Mouse (Mus musculus): Measurements from ENCODE around the gene Zfp605. TPM values are rescaled to one million over a fixed set of nuclear protein-coding genes. Genes with fewer than 3 reads are reported as not detected.

The Zfp605 gene
- total and polyA plus RNA-seq, 2 experiments from 2014 or later: 16.9 to 20.4 TPM

DNA sequence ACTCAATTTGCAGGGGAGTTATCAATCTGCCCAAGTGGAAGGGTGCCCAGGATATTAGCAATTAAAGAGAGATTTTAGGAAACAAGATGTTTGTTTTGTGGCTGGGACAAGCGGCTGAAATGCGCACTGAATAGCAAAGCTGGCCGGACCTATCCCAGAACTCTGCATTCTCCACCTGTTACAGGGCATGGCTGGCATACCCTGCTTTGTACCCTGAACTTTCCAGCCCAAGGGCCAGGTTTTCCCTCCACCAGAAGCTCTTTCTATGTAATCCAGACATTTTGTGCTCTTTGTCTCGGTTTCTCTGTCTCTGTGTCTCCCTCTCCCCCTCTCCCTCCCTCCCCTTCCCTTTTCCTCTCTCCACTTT is 15.1 kb upstream of the Zfp605 start:
- no peaks in the 10 kb centered on the region for H3K9me3 ChIP-seq (ENCODE audit: low read length)
- no peaks in the 10 kb centered on the region for H3K36me3 ChIP-seq (ENCODE audit: insufficient read depth)
- H3K4me2 ChIP-seq (ENCODE audit: low read depth): peak overlapping the region; percentile 90
- no peak for TF ChIP-seq CTCF (IDR thresholded peaks at IDR 0.05; ENCODE audit: low read depth)
- no peaks in the 10 kb centered on the region for H3K27me3 ChIP-seq (ENCODE audit: insufficient read depth, low read length)
- WGBS: 2% methylated on average over 4 of the region's 4 CpGs
- H3K4me3 ChIP-seq (ENCODE audit: low read depth, low read length): peak overlapping the region; percentile 52
- no peak for DNase-seq
- H3K27ac ChIP-seq (ENCODE audit: low read depth, low read length): 0 out of 2 replicates have a peak overlapping the region, but pooled peaks have one; percentile 21
- H3K4me1 ChIP-seq (ENCODE audit: insufficient read depth): 0 out of 2 replicates have a peak, but pooled peaks cover 4% of the 10 kb centered on the region
- no peak; the same call in 1 of the 2 replicates for ATAC-seq
- peak overlapping the region; percentile 54 for H3K9ac ChIP-seq

DNA sequence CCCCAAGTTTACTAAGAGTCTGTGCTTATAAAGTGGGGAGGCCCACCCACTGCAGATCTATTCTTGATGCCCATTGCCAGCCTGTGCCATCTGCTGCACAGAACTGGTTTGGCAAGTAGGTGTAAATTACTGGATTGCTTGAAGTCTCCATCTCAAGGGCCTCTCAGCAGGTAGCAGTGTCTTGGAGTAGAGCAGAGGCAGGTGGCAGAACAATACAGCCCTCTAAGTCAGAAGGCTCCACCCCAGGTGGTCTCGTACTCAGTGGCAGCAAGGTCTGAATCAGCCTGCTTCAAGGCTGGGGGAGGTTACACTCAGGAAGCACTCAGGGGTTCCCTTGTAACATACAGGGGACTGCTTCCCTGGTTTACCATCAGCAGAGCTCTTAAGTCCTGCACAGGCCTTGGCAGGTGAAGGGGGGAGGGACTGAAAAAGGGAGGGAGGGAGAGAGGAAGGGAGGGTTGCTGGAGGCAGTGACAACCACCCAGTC is 10.9 kb upstream of the Zfp605 start:
- no peak overlapping the region for H3K4me2 ChIP-seq (ENCODE audit: low read depth)
- peaks cover 10% of the 10 kb centered on the region for H3K4me1 ChIP-seq (ENCODE audit: insufficient read depth)
- 21% methylated on average over 1 of the region's 1 CpGs for WGBS
- H3K4me3 ChIP-seq (ENCODE audit: low read depth, low read length): no peak overlapping the region
- DNase-seq: no peak
- no peak for TF ChIP-seq CTCF (IDR thresholded peaks at IDR 0.05; ENCODE audit: low read depth)
- H3K27me3 ChIP-seq (ENCODE audit: insufficient read depth, low read length): no peaks in the 10 kb centered on the region
- peaks cover 17% of the 10 kb centered on the region for H3K36me3 ChIP-seq (ENCODE audit: insufficient read depth)
- H3K9ac ChIP-seq: no peak overlapping the region
- no peak for ATAC-seq
- no peaks in the 10 kb centered on the region for H3K9me3 ChIP-seq (ENCODE audit: low read length)
- H3K27ac ChIP-seq (ENCODE audit: low read depth, low read length): no peak overlapping the region

DNA sequence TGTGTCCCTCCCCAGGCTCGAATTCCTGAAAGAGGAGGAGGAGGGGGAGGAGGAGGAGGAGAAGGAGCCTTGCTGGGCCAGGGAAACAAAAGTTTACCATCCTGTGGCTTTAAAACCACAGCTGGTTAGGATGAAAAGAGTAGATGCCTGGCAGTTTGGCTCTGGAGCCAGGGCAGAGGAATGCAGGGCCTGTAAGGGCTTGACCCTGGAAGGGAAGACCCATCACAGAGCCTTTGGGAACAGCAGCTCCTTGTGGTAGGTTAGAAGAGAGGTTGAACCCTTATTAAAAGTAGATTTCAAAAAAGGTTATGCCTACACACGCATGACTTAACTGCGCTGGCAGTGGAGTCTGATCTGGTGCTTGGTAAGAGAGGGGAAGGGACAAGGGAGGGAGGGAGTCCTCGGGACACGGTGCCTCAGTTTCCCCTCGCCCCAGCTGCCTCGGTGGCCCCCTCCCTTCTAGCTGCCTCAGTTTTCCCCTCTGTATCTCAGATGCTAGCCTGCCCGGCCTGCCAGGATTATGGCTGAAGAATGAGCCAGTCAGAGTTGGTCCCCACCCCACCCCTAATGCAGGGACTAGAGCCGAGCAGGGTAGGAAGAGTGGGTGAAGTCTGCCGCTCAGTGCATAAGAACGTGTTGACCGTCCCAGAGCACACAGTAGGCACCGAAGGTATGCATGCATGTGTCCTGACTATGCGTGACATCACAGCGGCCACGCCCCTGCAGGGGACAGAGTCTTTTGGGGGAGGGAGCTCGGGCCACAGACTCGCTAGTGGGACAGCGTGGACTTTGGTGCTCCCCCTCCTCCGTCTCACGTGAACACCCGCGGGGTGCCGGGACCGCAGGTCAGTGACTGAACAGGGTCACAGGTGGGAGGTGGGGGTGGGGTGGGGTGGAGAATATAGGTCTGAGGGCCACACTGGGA is 10.0 kb upstream of the Zfp605 start, which contains the start of gene Plcxd1:
Plcxd1 (plus strand) TSS at position 314 of the 925 bp plus-strand sequence.
- Histone ChIP-seq H3K9ac (peak within 1 kb of the TSS; percentile 53; the same call in 1 of the 2 replicates), H3K4me2 (ENCODE audit: low read depth) (peak within 1 kb of the TSS; percentile 80), H3K36me3 (ENCODE audit: insufficient read depth) (peaks cover 26% of the 10 kb centered on the region), H3K9me3 (ENCODE audit: low read length) (no peaks in the 10 kb centered on the region), H3K27ac (ENCODE audit: low read depth, low read length) (no peak within 1 kb of the TSS), H3K4me1 (ENCODE audit: insufficient read depth) (peaks cover 6% of the 10 kb centered on the region), H3K4me3 (ENCODE audit: low read depth, low read length) (peak within 1 kb of the TSS; percentile 39; the same call in 1 of the 2 replicates), H3K27me3 (ENCODE audit: insufficient read depth, low read length) (no peaks in the 10 kb centered on the region)
- 8% methylated on average over 25 of the region's 25 CpGs for WGBS
- DNase-seq (no peak), ATAC-seq (no peak)
- no peak for TF ChIP-seq CTCF (IDR thresholded peaks at IDR 0.05; ENCODE audit: low read depth)

DNA sequence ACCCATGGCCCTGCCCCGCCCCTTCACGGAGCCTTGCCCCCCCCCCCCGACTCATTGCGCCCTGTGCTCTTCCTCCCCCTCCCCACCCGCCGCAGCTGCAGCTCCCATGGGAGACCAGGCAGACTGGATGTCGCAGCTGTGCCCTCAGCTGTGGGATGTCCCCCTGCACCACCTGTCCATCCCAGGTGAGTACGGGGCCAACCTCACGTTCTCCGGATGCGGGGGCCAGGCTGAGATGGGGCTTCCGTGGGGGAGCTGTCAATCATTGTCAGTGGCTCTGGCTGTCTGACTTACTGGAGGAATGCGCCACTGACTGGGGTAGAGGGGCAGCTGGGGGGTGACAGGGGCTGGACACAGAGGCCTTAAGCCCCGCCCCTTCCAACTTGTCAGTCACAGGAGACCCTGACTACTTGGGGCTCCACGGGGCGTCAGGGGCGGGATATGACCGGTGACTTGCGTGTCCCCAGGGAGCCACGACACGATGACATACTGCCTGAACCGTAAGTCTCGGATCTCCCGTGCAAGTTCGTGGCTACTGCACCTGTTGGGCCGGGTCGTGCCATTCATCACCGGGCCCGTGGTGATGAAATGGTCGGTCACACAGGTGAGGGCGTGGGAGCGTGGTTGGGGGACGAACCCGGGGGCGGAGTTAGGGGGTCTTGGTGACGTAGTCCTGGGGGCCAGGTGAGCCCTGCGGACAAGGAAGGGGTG is 8.8 kb upstream of the Zfp605 start:
- WGBS: 3% methylated on average over 36 of the region's 37 CpGs
- Histone ChIP-seq H3K36me3 (ENCODE audit: insufficient read depth) (peaks cover 33% of the 10 kb centered on the region), H3K4me2 (ENCODE audit: low read depth) (peak overlapping the region; percentile 80), H3K9me3 (ENCODE audit: low read length) (no peaks in the 10 kb centered on the region), H3K4me1 (ENCODE audit: insufficient read depth) (peaks cover 5% of the 10 kb centered on the region), H3K9ac (peak overlapping the region; percentile 53), H3K27ac (ENCODE audit: low read depth, low read length) (no peak overlapping the region), H3K4me3 (ENCODE audit: low read depth, low read length) (peak overlapping the region; percentile 39), H3K27me3 (ENCODE audit: insufficient read depth, low read length) (no peaks in the 10 kb centered on the region)
- no peak for TF ChIP-seq CTCF (IDR thresholded peaks at IDR 0.05; ENCODE audit: low read depth)
- ATAC-seq: peak; percentile 25
- no peak for DNase-seq

DNA sequence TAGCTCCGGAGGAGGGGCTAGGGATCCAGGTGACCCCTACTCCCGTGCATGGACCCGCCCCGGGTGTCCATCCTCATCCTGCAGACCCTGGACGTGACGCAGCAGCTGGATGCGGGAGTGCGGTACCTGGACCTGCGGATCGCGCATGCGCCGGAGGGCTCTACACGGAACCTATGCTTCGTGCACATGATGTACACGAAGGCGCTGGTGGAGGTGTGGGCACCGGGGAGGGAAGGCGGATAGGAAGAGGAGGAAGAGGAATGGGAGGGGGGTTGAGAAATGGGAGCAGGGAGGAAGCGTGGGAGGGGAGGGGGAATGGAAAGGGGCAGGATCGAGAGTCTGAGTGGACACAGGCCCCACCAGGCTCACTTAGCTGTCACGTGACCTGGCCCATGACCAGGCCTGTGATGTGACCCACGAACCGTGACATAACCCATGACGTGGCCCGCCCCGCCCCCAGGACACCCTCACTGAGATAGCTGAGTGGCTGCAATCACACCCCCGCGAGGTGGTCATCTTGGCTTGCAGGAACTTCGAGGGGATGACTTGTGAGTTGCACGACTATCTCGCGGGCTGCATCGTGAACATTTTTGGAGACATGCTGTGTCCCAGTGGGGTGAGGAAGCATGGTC is 8.1 kb upstream of the Zfp605 start:
- Histone ChIP-seq H3K36me3 (ENCODE audit: insufficient read depth) (peaks cover 38% of the 10 kb centered on the region), H3K4me2 (ENCODE audit: low read depth) (peak overlapping the region; percentile 80), H3K9me3 (ENCODE audit: low read length) (no peaks in the 10 kb centered on the region), H3K4me3 (ENCODE audit: low read depth, low read length) (peak overlapping the region; percentile 39), H3K27ac (ENCODE audit: low read depth, low read length) (no peak overlapping the region), H3K9ac (peak overlapping the region; percentile 53), H3K27me3 (ENCODE audit: insufficient read depth, low read length) (no peaks in the 10 kb centered on the region), H3K4me1 (ENCODE audit: insufficient read depth) (peaks cover 11% of the 10 kb centered on the region)
- no peak for TF ChIP-seq CTCF (IDR thresholded peaks at IDR 0.05; ENCODE audit: low read depth)
- ATAC-seq (peak; percentile 56), DNase-seq (peak; percentile 73)
- WGBS: 23% methylated on average over 34 of the region's 34 CpGs

DNA sequence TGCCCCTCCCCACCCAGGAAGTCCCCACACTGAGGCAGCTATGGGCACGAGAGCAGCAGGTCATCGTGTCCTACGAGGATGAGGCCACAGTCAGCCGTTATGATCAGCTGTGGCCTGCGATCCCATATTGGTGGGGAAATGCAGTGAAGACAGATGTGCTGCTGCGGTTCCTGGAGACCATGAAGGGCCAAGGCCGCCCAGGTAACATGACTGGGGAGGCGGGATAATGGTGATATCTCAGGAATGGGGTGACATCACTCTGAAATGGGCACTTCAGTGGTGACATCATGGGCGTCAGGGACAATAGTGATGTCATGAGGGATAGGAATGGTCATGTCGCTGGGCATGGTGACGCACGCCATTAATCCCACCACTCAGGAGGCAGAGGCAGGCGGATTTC is 7.5 kb upstream of the Zfp605 start:
- H3K4me1 ChIP-seq (ENCODE audit: insufficient read depth): peaks cover 13% of the 10 kb centered on the region
- no peak for TF ChIP-seq CTCF (IDR thresholded peaks at IDR 0.05; ENCODE audit: low read depth)
- H3K9me3 ChIP-seq (ENCODE audit: low read length): no peaks in the 10 kb centered on the region
- ATAC-seq: no peak
- no peak overlapping the region for H3K27ac ChIP-seq (ENCODE audit: low read depth, low read length)
- no peak overlapping the region for H3K4me3 ChIP-seq (ENCODE audit: low read depth, low read length)
- no peaks in the 10 kb centered on the region for H3K27me3 ChIP-seq (ENCODE audit: insufficient read depth, low read length)
- no peak for DNase-seq
- H3K9ac ChIP-seq: no peak overlapping the region
- H3K36me3 ChIP-seq (ENCODE audit: insufficient read depth): peaks cover 38% of the 10 kb centered on the region
- WGBS: 95% methylated on average over 13 of the region's 13 CpGs
- peak overlapping the region; percentile 80; the same call in 1 of the 2 replicates for H3K4me2 ChIP-seq (ENCODE audit: low read depth)
